Mouse (Mus musculus) lung, postnatal 0 days (tissue): ENCODE measurements around the gene Prkaca. TPM values are rescaled to one million over a fixed set of nuclear protein-coding genes. Genes with fewer than 3 reads are reported as not detected.

Experiments used
- ATAC-seq: fragments of 200-750 bp; cut with Nextera tagmentation; 2 replicates; pipeline ENCODE4 v1.8.0; 2017; ENCODE audit warnings: moderate library complexity
- DNase-seq: peaks from one replicate; pipeline ENCODE4 v3.0.0-alpha.2; 2016; ENCODE audit warnings: low spot score
- H3K27ac ChIP-seq: fragments of 300-500 bp; sonication (generic); 2 replicates; pipeline ENCODE4 v1.5.1; 2014; ENCODE audit warnings: antibody characterized with exemption, mild to moderate bottlenecking, low read length, mixed read lengths
- H3K27me3 ChIP-seq: fragments of 300-500 bp; sonication (generic); replicated peaks from 2 replicates; pipeline ENCODE4 v1.6.1; 2014; ENCODE audit warnings: low read length, mixed read lengths; ENCODE audit not compliant: insufficient read depth
- H3K36me3 ChIP-seq: fragments of 300-500 bp; sonication (generic); 2 replicates; pipeline ENCODE4 v1.6.1; 2014; ENCODE audit warnings: low read length, mixed read lengths; ENCODE audit not compliant: insufficient read depth
- H3K4me1 ChIP-seq: fragments of 300-500 bp; sonication (generic); 2 replicates; pipeline ENCODE4 v1.6.1; 2014; ENCODE audit warnings: antibody characterized with exemption, low read depth, low read length, mixed read lengths; ENCODE audit not compliant: insufficient read depth
- H3K4me2 ChIP-seq: fragments of 300-500 bp; sonication (generic); replicated peaks from 2 replicates; pipeline ENCODE4 v1.6.1; 2014; ENCODE audit warnings: low read depth, mild to moderate bottlenecking, low read length, moderate library complexity, mixed read lengths
- H3K4me3 ChIP-seq: fragments of 300-500 bp; sonication (generic); 2 replicates; pipeline ENCODE4 v1.5.1; 2014; ENCODE audit warnings: low read depth, low read length
- H3K9ac ChIP-seq: fragments of 300-500 bp; sonication (generic); replicated peaks from 2 replicates; pipeline ENCODE4 v1.6.1; 2014; ENCODE audit warnings: low read depth, mild to moderate bottlenecking
- H3K9me3 ChIP-seq: fragments of 300-500 bp; sonication (generic); 2 replicates; pipeline ENCODE4 v1.6.1; 2016; ENCODE audit warnings: low read length, mixed read lengths
- CTCF ChIP-seq: IDR thresholded peaks from 2 replicates; pipeline ENCODE4 v1.5.1; 2016; ENCODE audit warnings: antibody characterized with exemption, mild to moderate bottlenecking
- EP300 ChIP-seq: IDR thresholded peaks from 2 replicates; pipeline ENCODE4 v1.6.1; 2016; ENCODE audit warnings: antibody characterized with exemption, mild to moderate bottlenecking, control low read depth
- WGBS: fragments of 180-500 bp; shearing (Covaris S2); extraction: QIAGEN DNeasy Blood & Tissue Kit; methylation state at CpG from one replicate; pipeline ENCODE4 v1.1.7; 2014; 5-methylcytosine and 5-hydroxymethylcytosine counted together
- polyA plus RNA-seq: library from polyadenylated mRNA; unstranded; fragments of >200 nt; fragmentation: Nextera tagmentation; extraction: Ambion mirVana; gene quantifications from 2 replicates; pipeline ENCODE4 v1.2.1, GENCODE M21; 2015

Prkaca gene
- polyA plus RNA-seq, 1 experiment from 2014 or later = 94.9 TPM

DNA sequence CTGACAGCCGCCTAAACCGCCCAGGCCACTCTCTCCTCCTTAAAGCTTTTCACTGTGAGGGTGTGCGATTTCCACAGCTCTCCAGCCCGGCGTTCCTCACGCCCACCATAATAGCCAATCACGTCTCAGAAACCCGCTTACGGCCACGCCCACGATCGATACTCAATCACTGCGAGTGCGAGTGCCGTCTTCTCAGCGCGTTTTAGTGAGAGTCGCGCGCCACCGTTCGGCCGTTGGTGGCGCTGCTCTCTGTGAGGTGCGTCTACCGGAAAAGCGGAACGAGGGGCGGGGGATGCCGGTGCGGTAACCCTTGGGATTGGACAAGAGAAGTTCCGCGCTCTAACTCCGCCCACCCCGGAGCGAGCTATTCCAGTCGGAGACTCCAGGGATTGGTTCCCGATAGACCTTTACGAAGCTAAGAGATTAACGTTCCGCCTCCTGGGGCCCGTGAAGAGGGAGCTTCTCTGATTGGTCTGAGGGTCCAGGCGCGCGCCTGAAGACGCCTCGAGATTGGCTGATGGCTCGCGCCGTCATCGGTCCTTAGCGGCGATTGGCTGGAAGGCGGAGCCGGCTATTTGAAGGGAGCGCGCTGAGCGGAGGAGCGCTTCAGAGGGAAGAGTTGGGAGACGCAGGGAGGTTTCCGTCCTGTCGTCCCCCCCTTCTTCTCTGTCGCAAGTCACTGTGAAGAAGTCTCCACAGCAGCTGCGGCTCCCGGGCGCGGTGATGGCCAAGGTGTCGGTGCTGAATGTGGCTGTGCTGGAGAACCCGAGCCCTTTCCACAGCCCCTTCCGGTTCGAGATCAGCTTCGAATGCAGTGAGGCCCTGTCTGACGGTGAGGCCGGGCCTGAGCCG, 17.5 kb upstream of the Prkaca start, which contains the start of the genes Gm10644 and Asf1b:
Gene Gm10644 (minus strand): TSS at position 100 of the 852 bp plus-strand sequence.
Gene Asf1b (plus strand): TSS at position 402 of the 852 bp plus-strand sequence.
- no peak for TF ChIP-seq EP300
- peak; percentile 93 for TF ChIP-seq CTCF
- Histone ChIP-seq H3K4me1 (no peaks in the 10 kb centered on the region; the same call in 1 of the 2 replicates), H3K27me3 (no peaks in the 10 kb centered on the region), H3K9ac (no peak within 1 kb of the TSS; the same call in 1 of the 2 replicates), H3K27ac (peak within 1 kb of the TSS; percentile 51), H3K9me3 (no peaks in the 10 kb centered on the region), H3K4me2 (peak within 1 kb of the TSS; percentile 93), H3K36me3 (no peaks in the 10 kb centered on the region), H3K4me3 (peak within 1 kb of the TSS; percentile 56)
- ATAC-seq (peak; percentile 99), DNase-seq (peak; percentile 100)
- under 1% methylated on average over 72 of the region's 75 CpGs for WGBS

GRCm38 (mm10) chr8:83955958-83956218, 16.9 kb upstream of the Prkaca start:
- ATAC-seq (no peak), DNase-seq (peak; percentile 26)
- H3K27ac ChIP-seq = no peak overlapping the region
- H3K4me3 ChIP-seq = peak overlapping the region; percentile 56
- no peaks in the 10 kb centered on the region for H3K9me3 ChIP-seq
- no peaks in the 10 kb centered on the region; the same call in 1 of the 2 replicates for H3K4me1 ChIP-seq
- no peak overlapping the region for H3K9ac ChIP-seq
- TF ChIP-seq CTCF (no peak), EP300 (no peak)
- H3K27me3 ChIP-seq = no peaks in the 10 kb centered on the region
- no peaks in the 10 kb centered on the region for H3K36me3 ChIP-seq
- H3K4me2 ChIP-seq = peak overlapping the region; percentile 93
- WGBS = 2% methylated on average over 14 of the region's 15 CpGs

DNA sequence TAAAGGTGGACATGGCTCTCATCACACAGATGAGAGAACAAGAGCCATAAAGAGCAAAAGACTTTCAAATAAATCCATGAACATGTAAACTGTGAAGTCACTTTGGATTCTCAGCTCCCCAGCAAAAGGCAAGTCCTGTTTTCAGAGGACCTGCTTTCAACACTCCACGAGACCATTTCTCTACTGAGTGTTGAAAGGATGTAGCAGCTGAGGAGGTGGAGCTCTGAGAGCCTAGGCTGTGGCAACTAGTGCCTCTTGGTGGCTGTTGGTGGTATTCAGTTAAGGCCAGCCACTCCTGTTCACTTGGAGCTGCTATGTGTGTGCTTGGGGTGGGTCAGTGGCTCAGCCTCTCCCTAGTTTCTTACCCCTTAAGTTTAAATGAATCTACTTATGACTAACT, 16.0 kb upstream of the Prkaca start:
- Histone ChIP-seq H3K27ac (no peak overlapping the region), H3K9me3 (no peaks in the 10 kb centered on the region), H3K9ac (no peak overlapping the region), H3K4me1 (no peaks in the 10 kb centered on the region; the same call in 1 of the 2 replicates), H3K27me3 (no peaks in the 10 kb centered on the region), H3K4me3 (no peak overlapping the region), H3K36me3 (no peaks in the 10 kb centered on the region), H3K4me2 (no peak overlapping the region)
- no peak for ATAC-seq
- 8% methylated on average over 1 of the region's 1 CpGs for WGBS
- DNase-seq = peak; percentile 72
- TF ChIP-seq EP300 = no peak
- peak; percentile 57 for TF ChIP-seq CTCF

GRCm38 (mm10) chr8:83964015-83964765, 8.6 kb upstream of the Prkaca start:
- TF ChIP-seq CTCF = no peak
- peak; percentile 52; the same call in 1 of the 2 replicates for TF ChIP-seq EP300
- H3K4me3 ChIP-seq = no peak overlapping the region
- H3K27me3 ChIP-seq = no peaks in the 10 kb centered on the region
- H3K4me1 ChIP-seq = peaks cover 4% of the 10 kb centered on the region; the same call in 1 of the 2 replicates
- ATAC-seq (peak; percentile 93), DNase-seq (peak; percentile 96)
- 54% methylated on average over 5 of the region's 5 CpGs for WGBS
- no peaks in the 10 kb centered on the region for H3K9me3 ChIP-seq
- H3K9ac ChIP-seq = no peak overlapping the region
- peak overlapping the region; percentile 47 for H3K27ac ChIP-seq
- H3K36me3 ChIP-seq = no peaks in the 10 kb centered on the region
- H3K4me2 ChIP-seq = no peak overlapping the region

- no peaks in the 10 kb centered on the region for H3K36me3 ChIP-seq
- H3K27me3 ChIP-seq = no peaks in the 10 kb centered on the region
- no peak overlapping the region for H3K27ac ChIP-seq
- TF ChIP-seq EP300 (no peak), CTCF (no peak)
- peaks cover 4% of the 10 kb centered on the region; the same call in 1 of the 2 replicates for H3K4me1 ChIP-seq
- H3K4me2 ChIP-seq = no peak overlapping the region
- no peaks in the 10 kb centered on the region for H3K9me3 ChIP-seq
- WGBS = 93% methylated on average over 7 of the region's 7 CpGs
- no peak overlapping the region for H3K9ac ChIP-seq
- DNase-seq = no peak
- ATAC-seq = no peak
- H3K4me3 ChIP-seq = no peak overlapping the region
These were observed 5.1 kb upstream of the Prkaca start for GRCm38 (mm10) chr8:83967701-83968100.

GRCm38 (mm10) chr8:83971121-83971520, 1.7 kb upstream of the Prkaca start:
- TF ChIP-seq EP300 (no peak), CTCF (no peak)
- no peak overlapping the region for H3K4me2 ChIP-seq
- H3K36me3 ChIP-seq = no peaks in the 10 kb centered on the region
- WGBS = 89% methylated on average over 4 of the region's 4 CpGs
- ATAC-seq (no peak), DNase-seq (no peak)
- H3K4me3 ChIP-seq = no peak overlapping the region
- 0 out of 2 replicates have a peak, but pooled peaks cover 2% of the 10 kb centered on the region for H3K4me1 ChIP-seq
- no peak overlapping the region for H3K27ac ChIP-seq
- no peaks in the 10 kb centered on the region for H3K9me3 ChIP-seq
- H3K27me3 ChIP-seq = no peaks in the 10 kb centered on the region
- no peak overlapping the region for H3K9ac ChIP-seq
